Comparison of ENCODE assay signal across 9 mouse cellular contexts in genomic region chr14:122228816-122229551, GRCm38 (mm10). TPM values are rescaled to one million over a fixed set of nuclear protein-coding genes. Genes with fewer than 3 reads are reported as not detected.
DNase-seq lines count a peak whose midpoint lies in the region; ATAC-seq lines count a peak whose summit lies in the region.
"Had no signal": no experiment of that assay in that cellular context is flagged by ENCODE, and none has a peak within 500 bp of the region (broad histone marks: within the 10 kb centered on the region; RNA-seq: fewer than 3 reads in every experiment).

No protein-coding gene starts in this region.

- H3K4me3 ChIP-seq in forebrain, embryonic 13.5 days = no peak overlapping the region
- no peak overlapping the region for H3K4me3 ChIP-seq in midbrain, embryonic 12.5 days
- H3K4me3 ChIP-seq in kidney, embryonic 16.5 days (ENCODE audit: low read length) = no peak overlapping the region
- H3K4me3 ChIP-seq: liver, embryonic 12.5 days had no signal

- H3K9me3 ChIP-seq in forebrain, embryonic 13.5 days (replicated peaks) = no peaks in the 10 kb centered on the region
- H3K9me3 ChIP-seq in midbrain, embryonic 12.5 days = no peaks in the 10 kb centered on the region
- H3K9me3 ChIP-seq in kidney, embryonic 16.5 days (ENCODE audit: low read length) = no peaks in the 10 kb centered on the region
- H3K9me3 ChIP-seq: liver, embryonic 12.5 days had no signal

- peak overlapping the region; percentile 57; the same call in 1 of the 2 replicates for H3K27ac ChIP-seq in forebrain, embryonic 13.5 days
- peak overlapping the region; percentile 25; the same call in 1 of the 2 replicates for H3K27ac ChIP-seq in midbrain, embryonic 12.5 days (replicated peaks)
- H3K27ac ChIP-seq in kidney, embryonic 16.5 days (ENCODE audit: low read length) = no peak overlapping the region
- H3K27ac ChIP-seq: liver, embryonic 12.5 days had no signal

- WGBS in forebrain, embryonic 13.5 days = 3% methylated on average over 23 of the region's 23 CpGs
- 5% methylated on average over 23 of the region's 23 CpGs for WGBS in midbrain, embryonic 12.5 days
- WGBS in kidney, embryonic 16.5 days = 22% methylated on average over 23 of the region's 23 CpGs

- peaks cover 60% of the 10 kb centered on the region for H3K27me3 ChIP-seq in forebrain, embryonic 13.5 days
- peaks cover 78% of the 10 kb centered on the region for H3K27me3 ChIP-seq in midbrain, embryonic 12.5 days
- H3K27me3 ChIP-seq in kidney, embryonic 16.5 days (ENCODE audit: insufficient read depth, low read length) = peaks cover 73% of the 10 kb centered on the region

- no peak overlapping the region for H3K9ac ChIP-seq in forebrain, embryonic 13.5 days
- no peak overlapping the region for H3K9ac ChIP-seq in midbrain, embryonic 12.5 days (replicated peaks)
- H3K9ac ChIP-seq in kidney, embryonic 16.5 days (replicated peaks; ENCODE audit: low read length) = no peak overlapping the region
- H3K9ac ChIP-seq: liver, embryonic 12.5 days had no signal

- no peaks in the 10 kb centered on the region for H3K36me3 ChIP-seq in forebrain, embryonic 13.5 days (ENCODE audit: poor library complexity, severe bottlenecking)
- H3K36me3 ChIP-seq in midbrain, embryonic 12.5 days = no peaks in the 10 kb centered on the region
- H3K36me3 ChIP-seq in kidney, embryonic 16.5 days (ENCODE audit: insufficient read depth, low read length) = no peaks in the 10 kb centered on the region
- H3K36me3 ChIP-seq: liver, embryonic 12.5 days had no signal

- peaks cover 59% of the 10 kb centered on the region for H3K4me1 ChIP-seq in forebrain, embryonic 13.5 days
- peaks cover 51% of the 10 kb centered on the region for H3K4me1 ChIP-seq in midbrain, embryonic 12.5 days
- H3K4me1 ChIP-seq in kidney, embryonic 16.5 days (ENCODE audit: insufficient read depth, low read length) = 0 out of 2 replicates have a peak, but pooled peaks cover 7% of the 10 kb centered on the region
- H3K4me1 ChIP-seq: liver, embryonic 12.5 days had no signal

- ATAC-seq in forebrain, embryonic 13.5 days = no peak
- ATAC-seq in midbrain, embryonic 12.5 days (ENCODE audit: low FRiP score, low read depth) = peak; percentile 55
- ATAC-seq in kidney, embryonic 16.5 days (ENCODE audit: low FRiP score, low TSS enrichment) = no peak
- ATAC-seq in frontal cortex, adult (ENCODE audit: low TSS enrichment) = no peak
- ATAC-seq: liver, embryonic 12.5 days had no signal

- H3K4me2 ChIP-seq in forebrain, embryonic 13.5 days = peak overlapping the region; percentile 39
- H3K4me2 ChIP-seq in midbrain, embryonic 12.5 days (replicated peaks) = peak overlapping the region; percentile 34
- no peak overlapping the region; the same call in 1 of the 2 replicates for H3K4me2 ChIP-seq in kidney, embryonic 16.5 days (replicated peaks; ENCODE audit: low read depth, low read length)
- H3K4me2 ChIP-seq: liver, embryonic 12.5 days had no signal

- peak; percentile 84 for DNase-seq in Muller cell, postnatal 12 days (ENCODE audit: inconsistent ontology term)
- DNase-seq in cerebellum, adult 11-12 months = peak; percentile 74
- no peak for DNase-seq in lung, postnatal 14 days
- DNase-seq: kidney, adult 9 months had no signal

RNA-seq across cellular contexts. Expression of gene Clybl, which starts 47.5 kb away (rescaled TPM):
- polyA plus RNA-seq in forebrain, embryonic 13.5 days (2015; fragmentation: Nextera tagmentation; extraction: Ambion mirVana) = 21.0 and 22.9 TPM in 2 replicates
- 19.4 and 34.6 TPM in 2 replicates for polyA plus RNA-seq in midbrain, embryonic 12.5 days (2016; fragmentation: Nextera tagmentation; extraction: Ambion mirVana)
- polyA plus RNA-seq in kidney, embryonic 16.5 days (2015; fragmentation: Nextera tagmentation; extraction: Ambion mirVana) = 31.3 and 35.6 TPM in 2 replicates
